Mouse (Mus musculus): ENCODE data around the gene Eif3k. TPM values are rescaled to one million over a fixed set of nuclear protein-coding genes. Genes with fewer than 3 reads are reported as not detected.
A peak's percentile ranks its signal among the peaks of the same experiment; 100 is the strongest.

The Eif3k gene
- total RNA-seq, 2 experiments from 2014 or later, result 171 to 178 TPM

GRCm38 (mm10) chr7:28965346-28965840, 16.3 kb downstream of the Eif3k start:
- no peak for DNase-seq (ENCODE audit: extremely low spot score in 1 of 2, low spot score in 2 of 2)
- intact Hi-C loops (cut with DNase I), result loop anchor here (10.0 kb wide), 1 partner anchor 181 kb away; the partner anchor contains the start of gene Rinl

DNA sequence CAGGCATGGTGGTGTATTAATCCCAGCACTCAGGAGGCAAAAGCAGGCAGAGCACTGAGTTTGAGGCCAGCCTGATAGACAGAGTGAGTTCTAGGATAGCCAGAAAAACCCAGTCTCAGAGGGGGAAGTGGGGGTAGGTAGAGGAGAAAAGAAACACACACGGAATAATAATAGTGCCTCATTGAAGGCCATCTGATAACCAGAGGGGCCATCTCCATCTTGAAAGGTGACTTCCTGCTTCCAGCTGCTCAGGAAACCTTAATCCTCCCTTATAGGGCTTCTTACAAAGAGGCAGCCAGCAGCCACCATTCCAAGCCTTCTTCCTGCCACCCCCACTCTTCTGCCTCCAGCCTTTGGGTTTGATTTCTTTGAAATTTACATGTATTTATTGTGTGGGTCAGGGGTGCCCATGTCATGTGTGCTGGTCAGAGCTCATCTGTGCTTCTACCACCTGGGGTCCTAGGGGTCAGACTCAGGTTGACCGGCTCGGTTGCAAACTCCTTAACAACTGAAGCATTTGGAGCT, 18.2 kb downstream of the Eif3k start:
- DNase-seq (ENCODE audit: extremely low spot score in 1 of 2, low spot score in 2 of 2), result no peak
- intact Hi-C loops (cut with DNase I), result loop anchor here (5.0 to 10.0 kb wide), 2 partner anchors 41 to 179 kb away; partner anchors contain the start of gene Rinl

DNA sequence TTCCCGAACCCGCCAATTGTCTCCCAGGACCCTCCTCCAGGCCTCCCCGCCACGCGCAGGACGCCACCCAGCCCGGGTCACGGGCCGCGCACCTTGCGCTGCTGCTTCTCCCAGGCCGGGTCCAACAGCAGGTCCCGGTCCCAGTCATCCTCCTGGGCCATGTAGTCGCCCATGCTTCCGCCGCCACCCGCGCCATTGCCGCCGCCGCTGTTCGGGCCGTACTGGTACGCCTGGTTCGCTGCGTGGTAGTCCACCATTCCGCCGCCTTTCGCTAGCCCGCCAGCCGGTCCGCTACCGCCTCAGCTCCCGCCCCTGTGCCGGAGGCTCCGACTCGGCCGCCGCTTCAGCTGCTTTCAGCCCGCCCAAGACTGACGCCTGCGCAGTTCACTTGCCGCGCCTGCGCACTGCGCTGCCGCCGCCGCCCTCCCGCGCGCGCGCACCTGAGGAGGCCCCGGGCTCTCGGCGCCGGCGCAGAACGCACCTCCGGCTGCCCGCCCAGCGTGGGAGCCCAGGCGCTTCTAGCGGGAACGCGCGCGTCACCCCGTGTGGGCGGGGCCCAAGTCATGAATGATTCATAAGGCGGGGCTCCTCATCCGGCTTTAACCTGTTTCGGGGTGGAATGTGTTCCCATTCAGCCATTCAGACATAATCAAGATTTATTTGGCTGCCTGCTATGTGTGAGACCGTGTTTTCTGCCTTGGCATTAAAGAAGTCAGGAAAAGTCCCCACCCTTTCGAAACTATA, 19.6 kb downstream of the Eif3k start, which contains the start of gene Actn4:
Gene Actn4 (minus strand): TSS at position 414 of the 744 bp plus-strand sequence.
- peak; percentile 95 to 99 for DNase-seq (ENCODE audit: extremely low spot score in 1 of 2, low spot score in 2 of 2)
- intact Hi-C loops (cut with DNase I), result loop anchor here (5.0 to 10.0 kb wide), 2 partner anchors 40 to 177 kb away; partner anchors contain the start of gene Rinl

DNA sequence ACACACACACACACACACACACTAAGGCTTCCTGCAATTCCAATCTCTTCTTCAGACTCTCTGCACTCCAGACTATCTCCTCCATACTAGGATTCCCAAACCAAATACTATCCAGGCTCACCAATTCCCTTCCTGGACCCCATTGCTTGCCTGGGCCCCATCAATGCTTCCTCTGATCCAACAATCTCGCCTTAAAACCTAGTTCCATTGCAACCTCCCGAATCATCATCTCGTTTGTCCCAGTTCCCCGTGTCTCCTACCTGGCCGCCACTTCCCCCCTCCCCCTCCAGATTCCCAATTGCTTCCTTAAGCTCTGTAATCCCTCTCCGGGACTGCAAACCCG, 20.1 kb downstream of the Eif3k start:
- intact Hi-C loops (cut with DNase I), result loop anchor here (5.0 to 10.0 kb wide), 2 partner anchors 39 to 177 kb away; partner anchors contain the start of gene Rinl
- no peak for DNase-seq (ENCODE audit: extremely low spot score in 1 of 2, low spot score in 2 of 2)

DNA sequence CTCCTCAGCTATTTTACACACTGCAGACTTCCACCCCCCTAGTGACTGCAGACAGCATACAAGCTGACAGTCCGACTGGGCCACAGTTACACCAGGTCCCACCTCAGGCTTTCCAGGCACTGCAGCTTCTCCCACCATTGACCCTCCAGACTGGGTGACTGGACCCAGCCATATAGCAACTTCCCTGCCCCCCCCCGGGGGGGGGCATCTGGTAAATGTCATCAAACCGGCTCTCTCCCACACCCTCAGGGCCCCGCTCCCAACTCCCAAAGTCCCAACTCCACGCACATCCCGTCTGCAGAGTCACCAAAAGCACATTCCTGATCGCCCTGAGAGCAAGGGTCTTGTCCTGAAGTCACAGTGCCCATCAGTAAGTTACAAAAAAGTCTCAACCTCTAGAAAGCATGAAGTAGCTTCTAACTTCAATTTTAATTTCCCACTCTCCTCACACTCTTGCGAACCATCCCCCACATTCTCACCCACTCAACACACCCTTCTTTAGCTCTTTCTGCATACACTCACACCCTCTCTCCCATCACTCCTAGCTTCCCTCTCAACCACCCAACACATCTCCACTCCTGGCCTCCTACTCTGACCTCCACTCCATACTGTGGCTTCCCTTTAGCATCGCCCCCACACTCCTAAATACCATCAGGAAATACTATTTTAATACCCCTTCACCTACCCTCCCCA, 21.2 kb downstream of the Eif3k start:
- DNase-seq (ENCODE audit: extremely low spot score in 1 of 2, low spot score in 2 of 2), result no peak
- intact Hi-C loops (cut with DNase I), result loop anchor here (5.0 to 10.0 kb wide), 2 partner anchors 38 to 176 kb away; partner anchors contain the start of gene Rinl

GRCm38 (mm10) chr7:28959505-28960045, 22.1 kb downstream of the Eif3k start:
- no peak for DNase-seq (ENCODE audit: extremely low spot score in 1 of 2, low spot score in 2 of 2)
- intact Hi-C loops (cut with DNase I), result loop anchor here (5.0 to 10.0 kb wide), 2 partner anchors 37 to 175 kb away; partner anchors contain the start of gene Rinl

DNA sequence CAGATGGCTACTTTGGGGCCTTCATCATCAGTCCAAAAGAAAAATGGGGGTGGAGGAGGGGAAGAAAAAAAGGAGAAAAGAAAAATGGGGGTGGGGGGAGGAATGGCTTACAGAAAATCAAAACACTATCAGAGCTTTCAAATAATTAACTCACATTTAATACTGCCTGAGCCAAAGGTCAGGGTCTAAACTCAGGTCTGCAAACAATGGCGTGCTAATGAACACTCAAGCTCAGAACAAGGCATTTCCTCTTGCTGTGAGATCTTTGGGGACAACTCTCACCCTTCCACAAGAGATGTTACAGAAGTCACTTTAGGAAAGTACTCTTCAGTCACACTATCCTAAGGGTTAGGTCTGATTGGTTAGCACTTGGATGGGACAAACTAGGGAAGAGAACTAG, 22.9 kb downstream of the Eif3k start:
- intact Hi-C loops (cut with DNase I), result no loop called here

DNA sequence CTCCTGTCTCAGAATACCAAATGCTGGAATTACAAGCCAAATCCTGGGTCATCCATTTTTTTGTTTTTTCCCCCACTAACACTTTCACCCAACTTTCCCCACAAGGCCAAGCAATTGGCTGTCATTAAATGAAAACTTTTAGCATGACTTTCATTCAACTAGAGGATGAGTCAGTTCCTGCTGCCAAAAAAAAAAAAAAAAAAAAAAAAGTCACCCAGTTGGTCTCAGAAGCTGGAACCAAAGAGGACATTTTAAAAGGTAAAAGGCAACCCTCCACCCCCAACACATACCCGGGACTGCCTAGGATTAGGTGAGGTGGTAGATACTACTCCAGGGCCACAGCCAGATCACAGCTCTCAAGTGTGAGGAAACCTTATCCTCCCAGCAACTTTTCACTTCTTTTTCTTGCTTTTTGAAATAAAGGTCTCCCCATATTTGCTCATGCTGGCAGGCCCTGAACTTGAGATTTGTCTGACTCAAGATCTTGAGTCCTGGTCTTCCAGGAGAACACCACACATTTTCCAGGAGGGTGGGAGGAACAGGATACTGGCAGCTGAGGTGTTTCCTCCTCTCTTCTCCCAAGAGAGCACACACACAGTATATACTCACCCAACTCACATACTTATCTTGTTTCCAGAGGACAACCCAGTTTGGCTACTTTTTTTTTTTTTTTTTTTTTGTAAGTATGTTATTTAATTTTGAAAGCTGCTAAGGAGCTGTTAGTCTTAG, 23.5 kb downstream of the Eif3k start:
- intact Hi-C loops (cut with DNase I), result no loop called here
- DNase-seq (ENCODE audit: extremely low spot score in 1 of 2, low spot score in 2 of 2), result no peak

More for the DNA sequence above, 22.9 kb downstream of the Eif3k start:
- DNase-seq (ENCODE audit: extremely low spot score in 1 of 2, low spot score in 2 of 2), result no peak

- intact Hi-C loops (cut with DNase I), result no loop called here
- DNase-seq (ENCODE audit: extremely low spot score in 1 of 2, low spot score in 2 of 2), result no peak
Observed at GRCm38 (mm10) chr7:28957286-28957685, 24.4 kb downstream of the Eif3k start.

GRCm38 (mm10) chr7:28956270-28956669, 25.4 kb downstream of the Eif3k start:
- intact Hi-C loops (cut with DNase I), result no loop called here
- no peak for DNase-seq (ENCODE audit: extremely low spot score in 1 of 2, low spot score in 2 of 2)

DNA sequence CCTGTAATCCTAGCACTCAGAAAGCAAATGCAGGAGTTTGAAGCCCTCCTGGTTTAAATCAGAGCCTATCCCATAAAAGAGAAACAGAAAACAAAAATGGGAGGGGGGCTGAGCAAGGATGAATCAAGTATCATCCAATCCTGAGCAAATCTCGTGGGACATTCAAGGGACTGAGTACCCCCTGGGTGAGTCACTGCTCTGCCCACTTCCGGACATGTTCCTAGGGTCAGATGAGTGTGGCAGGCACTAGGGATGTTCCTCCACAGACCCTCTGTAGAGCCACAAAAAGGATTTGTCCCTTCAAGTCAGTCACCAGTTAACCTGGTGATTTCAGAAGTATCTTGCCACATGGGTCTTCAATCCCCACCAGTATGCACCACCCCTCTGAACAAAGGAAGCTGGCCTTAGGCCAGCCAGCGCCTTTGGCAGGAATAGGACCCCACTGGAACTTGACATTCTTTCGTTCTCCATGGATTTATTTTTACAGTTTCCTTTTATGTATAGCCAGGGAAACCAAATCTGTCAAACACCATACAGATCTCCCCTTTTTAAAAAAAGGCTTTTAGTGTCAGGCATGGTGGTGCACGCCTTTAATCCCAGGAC, 26.3 kb downstream of the Eif3k start:
- intact Hi-C loops (cut with DNase I), result no loop called here

DNA sequence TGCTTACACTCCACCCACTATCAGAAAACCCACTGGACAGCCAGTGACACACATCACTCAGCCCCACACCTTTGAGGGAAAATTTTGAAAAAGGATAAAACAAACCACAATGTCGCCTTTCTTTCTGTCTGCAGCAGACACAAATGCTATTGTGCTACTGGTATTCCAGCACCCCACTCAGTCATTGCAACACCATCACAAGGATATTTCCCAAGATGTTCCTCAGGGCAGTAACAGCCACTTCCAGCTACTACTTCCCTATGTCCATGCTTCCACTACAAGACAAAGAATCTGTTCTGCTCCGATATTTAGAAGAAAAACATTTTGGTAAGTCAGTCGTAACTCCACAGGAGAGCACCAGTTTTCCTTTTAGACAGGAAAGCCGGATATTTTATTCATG, 26.9 kb downstream of the Eif3k start:
- intact Hi-C loops (cut with DNase I), result no loop called here

More for the DNA sequence above, 26.3 kb downstream of the Eif3k start:
- DNase-seq (ENCODE audit: extremely low spot score in 1 of 2, low spot score in 2 of 2), result no peak

DNA sequence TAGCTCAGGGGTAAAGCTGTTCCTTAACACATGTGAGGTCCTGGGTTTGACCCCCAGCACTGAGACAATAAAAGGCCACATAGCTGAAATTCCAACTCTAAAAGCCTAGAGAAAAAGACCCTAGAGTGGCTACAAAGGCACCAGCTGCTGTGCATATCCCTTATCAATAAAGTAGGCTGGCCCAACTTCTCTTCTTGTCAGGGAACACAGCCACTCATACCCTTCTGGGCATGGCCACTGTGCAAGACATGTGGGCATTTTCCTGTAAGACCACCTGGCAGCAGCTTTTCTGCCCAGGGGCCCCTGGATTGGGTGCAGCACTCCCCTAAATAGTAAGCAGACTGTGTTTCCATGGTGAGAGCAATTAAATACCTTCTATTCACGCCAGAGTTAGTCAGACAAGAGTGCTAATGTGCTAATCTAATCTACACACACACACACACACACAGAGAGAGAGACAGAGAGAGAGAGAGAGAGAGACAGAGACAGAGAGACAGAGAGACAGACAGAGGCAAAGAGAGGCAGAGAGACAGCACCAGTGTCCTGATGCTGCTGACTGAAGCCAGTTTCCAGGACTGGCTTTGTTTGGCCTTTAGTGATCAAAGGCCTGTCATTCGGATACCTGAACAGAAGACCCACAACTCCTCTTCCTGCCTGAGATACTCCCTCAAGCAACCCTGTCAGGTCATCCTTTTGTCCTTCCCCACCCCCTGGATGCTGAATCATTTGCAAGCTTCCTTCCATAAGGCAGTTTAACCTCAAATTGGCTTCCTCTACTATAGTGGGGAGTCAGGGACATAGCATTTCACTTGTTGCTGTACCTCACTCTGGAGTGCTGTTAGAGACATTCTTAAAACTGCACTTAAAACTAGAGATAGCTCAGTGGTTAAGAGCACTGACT, 27.9 kb downstream of the Eif3k start:
- intact Hi-C loops (cut with DNase I), result no loop called here
- DNase-seq (ENCODE audit: extremely low spot score in 1 of 2, low spot score in 2 of 2), result no peak

More for the DNA sequence above, 26.9 kb downstream of the Eif3k start:
- DNase-seq (ENCODE audit: extremely low spot score in 1 of 2, low spot score in 2 of 2), result no peak

- intact Hi-C loops (cut with DNase I), result no loop called here
- DNase-seq (ENCODE audit: extremely low spot score in 1 of 2, low spot score in 2 of 2), result no peak
Observed at GRCm38 (mm10) chr7:28952786-28953185, 28.9 kb downstream of the Eif3k start.

DNA sequence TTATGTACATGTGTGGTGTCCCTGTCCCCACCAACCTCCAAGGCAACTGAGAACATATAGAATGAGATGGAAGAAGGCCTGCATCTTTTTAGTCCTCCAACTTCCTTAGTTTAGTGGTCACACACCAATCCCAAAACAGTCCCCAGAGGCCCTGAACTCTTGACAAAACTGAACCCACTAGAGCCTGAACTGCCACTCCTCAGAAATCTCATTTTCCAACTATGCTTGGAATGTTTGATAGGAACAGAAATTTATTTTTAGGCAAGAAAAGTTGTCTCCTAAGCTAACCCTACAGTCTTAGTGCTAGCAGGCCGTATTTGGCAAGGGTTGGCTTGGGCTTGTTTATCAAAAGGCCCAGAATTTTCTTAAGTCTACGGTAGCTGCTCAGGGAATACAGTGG, 29.9 kb downstream of the Eif3k start:
- intact Hi-C loops (cut with DNase I), result no loop called here
- DNase-seq (ENCODE audit: extremely low spot score in 1 of 2, low spot score in 2 of 2), result no peak

- DNase-seq (ENCODE audit: extremely low spot score in 1 of 2, low spot score in 2 of 2), result no peak
- intact Hi-C loops (cut with DNase I), result no loop called here
Observed at GRCm38 (mm10) chr7:28950346-28951037, 31.2 kb downstream of the Eif3k start.

GRCm38 (mm10) chr7:28949298-28949697, 32.4 kb downstream of the Eif3k start:
- DNase-seq (ENCODE audit: extremely low spot score in 1 of 2, low spot score in 2 of 2), result no peak
- intact Hi-C loops (cut with DNase I), result no loop called here
